Mouse (Mus musculus): ENCODE results near the gene Xrn2.

The Xrn2 gene

GRCm38 (mm10) chr2:147067480-147068246 is 54.9 kb downstream of the Xrn2 start:
- DNase-seq = no peak

GRCm38 (mm10) chr2:147069077-147069476 is 56.3 kb downstream of the Xrn2 start:
- DNase-seq = no peak

GRCm38 (mm10) chr2:147070305-147070704 is 57.5 kb downstream of the Xrn2 start:
- no peak for DNase-seq

GRCm38 (mm10) chr2:147073962-147074361 is 61.2 kb downstream of the Xrn2 start:
- no peak for DNase-seq

- DNase-seq = no peak
Observed at GRCm38 (mm10) chr2:147074399-147074798, 61.6 kb downstream of the Xrn2 start.

- DNase-seq = no peak
Observed at GRCm38 (mm10) chr2:147082391-147082790, 69.6 kb downstream of the Xrn2 start.

- DNase-seq = peak in 1 of 2 experiments; percentile 8
Observed at GRCm38 (mm10) chr2:147083471-147084365, 70.9 kb downstream of the Xrn2 start.

- no peak for DNase-seq
Observed at GRCm38 (mm10) chr2:147084366-147085071, 71.7 kb downstream of the Xrn2 start.

- peak in 1 of 2 experiments; percentile 3 for DNase-seq
Observed at GRCm38 (mm10) chr2:147085072-147085870, 72.5 kb downstream of the Xrn2 start, which contains the start of gene Nkx2-4. TSS of gene Nkx2-4 (minus strand) at chr2:147085445.

GRCm38 (mm10) chr2:147085937-147086336 is 73.1 kb downstream of the Xrn2 start:
- no peak for DNase-seq

- no peak for DNase-seq
Observed at GRCm38 (mm10) chr2:147086441-147086840, 73.6 kb downstream of the Xrn2 start.

- no peak for DNase-seq
Observed at GRCm38 (mm10) chr2:147119736-147120135, 106.9 kb downstream of the Xrn2 start.

GRCm38 (mm10) chr2:147127366-147127765 is 114.6 kb downstream of the Xrn2 start:
- no peak for DNase-seq
